Mouse (Mus musculus) midbrain, embryonic 13.5 days (tissue): ENCODE measurements around the gene C1ql4. TPM values are rescaled to one million over a fixed set of nuclear protein-coding genes. Genes with fewer than 3 reads are reported as not detected.
"Not testable (repeated sequence)": the region's sequence is repeated elsewhere in the genome, so short reads cannot be mapped to it uniquely, and the experiment has no call there.

Experiments
- ATAC-seq: fragments of 200-750 bp; cut with Nextera tagmentation; 2 replicates; pipeline ENCODE4 v1.8.0; 2017; ENCODE audit warnings: mild to moderate bottlenecking, moderate TSS enrichment, moderate library complexity
- H3K27ac ChIP-seq: fragments of 300-500 bp; sonication (generic); 2 replicates; pipeline ENCODE4 v1.5.1; 2015; ENCODE audit warnings: inconsistent platforms, mild to moderate bottlenecking, moderate library complexity
- H3K27me3 ChIP-seq: fragments of 300-500 bp; sonication (generic); 2 replicates; pipeline ENCODE4 v1.6.1; 2015; ENCODE audit warnings: mild to moderate bottlenecking, inconsistent platforms
- H3K36me3 ChIP-seq: fragments of 300-500 bp; sonication (generic); 2 replicates; pipeline ENCODE4 v1.6.1; 2015; ENCODE audit warnings: mild to moderate bottlenecking, inconsistent platforms
- H3K4me1 ChIP-seq: fragments of 300-500 bp; sonication (generic); replicated peaks from 2 replicates; pipeline ENCODE4 v1.6.1; 2015; ENCODE audit warnings: inconsistent platforms
- H3K4me2 ChIP-seq: fragments of 300-500 bp; sonication (generic); replicated peaks from 2 replicates; pipeline ENCODE4 v1.6.1; 2015; ENCODE audit warnings: moderate library complexity, mild to moderate bottlenecking, inconsistent platforms
- H3K4me3 ChIP-seq: fragments of 300-500 bp; sonication (generic); replicated peaks from 2 replicates; pipeline ENCODE4 v1.5.1; 2015; ENCODE audit warnings: mild to moderate bottlenecking, inconsistent platforms
- H3K9ac ChIP-seq: fragments of 300-500 bp; sonication (generic); replicated peaks from 2 replicates; pipeline ENCODE4 v1.6.1; 2015; ENCODE audit warnings: mild to moderate bottlenecking, inconsistent platforms
- H3K9me3 ChIP-seq: fragments of 300-500 bp; sonication (generic); 2 replicates; pipeline ENCODE4 v1.6.1; 2016; ENCODE audit warnings: mild to moderate bottlenecking, inconsistent platforms
- WGBS: fragments of 180-500 bp; shearing (Covaris S2); methylation state at CpG from one replicate; pipeline ENCODE4 v1.1.7; 2015; 5-methylcytosine and 5-hydroxymethylcytosine counted together
- polyA plus RNA-seq: library from polyadenylated mRNA; unstranded; fragments of >200 nt; fragmentation: Nextera tagmentation; extraction: Ambion mirVana; gene quantifications from 2 replicates; pipeline ENCODE4 v1.2.1, GENCODE M21; 2015

The C1ql4 gene
- polyA plus RNA-seq, 1 experiment from 2014 or later: 13.7 TPM

DNA sequence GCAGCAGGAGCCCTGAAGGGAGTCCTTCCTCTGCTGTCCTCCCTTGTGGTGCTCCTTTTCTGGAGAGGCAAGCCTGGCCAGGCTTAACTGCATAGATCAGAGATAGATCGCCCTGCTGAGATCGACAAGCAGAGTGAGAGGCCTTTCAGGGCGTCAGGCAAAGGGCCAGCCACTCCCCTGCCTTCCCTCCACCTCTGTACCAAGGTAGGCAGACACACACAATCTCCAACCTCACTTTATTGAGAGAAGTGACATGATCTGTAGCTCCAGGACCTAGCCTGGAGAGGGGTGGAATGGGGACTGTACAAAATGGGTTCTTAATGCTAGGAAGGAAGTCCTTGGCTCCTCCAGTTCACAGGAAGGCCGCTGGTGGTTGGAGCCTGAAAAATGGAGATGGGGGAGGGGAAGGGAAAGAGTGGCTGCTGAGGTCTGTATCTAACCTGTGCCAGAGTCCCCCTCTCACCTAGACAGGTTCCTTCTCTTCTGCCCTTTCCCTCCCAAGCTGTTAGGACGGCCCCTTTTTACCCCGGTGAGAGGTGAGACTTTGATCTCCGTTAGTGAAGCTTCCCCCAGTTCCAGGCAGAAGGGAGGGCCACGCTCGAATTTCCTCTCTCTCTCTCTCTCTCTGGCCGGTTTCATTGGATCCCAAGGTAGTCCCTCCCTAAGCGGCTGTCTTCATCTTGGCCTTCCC lies 3.6 kb downstream of the C1ql4 start:
- no peak overlapping the region for H3K27ac ChIP-seq
- peaks cover 58% of the 10 kb centered on the region for H3K27me3 ChIP-seq
- 15% methylated on average over 11 of the region's 11 CpGs for WGBS
- H3K4me2 ChIP-seq: peak overlapping the region; percentile 25; the same call in 1 of the 2 replicates
- peaks cover 20% of the 10 kb centered on the region for H3K4me1 ChIP-seq
- no peak for ATAC-seq
- no peaks in the 10 kb centered on the region for H3K9me3 ChIP-seq
- H3K36me3 ChIP-seq: peaks cover 18% of the 10 kb centered on the region
- 0 out of 2 replicates have a peak overlapping the region, but pooled peaks have one; percentile 8 for H3K4me3 ChIP-seq
- no peak overlapping the region; the same call in 1 of the 2 replicates for H3K9ac ChIP-seq

GRCm38 (mm10) chr15:99083258-99083657 lies 4.4 kb downstream of the C1ql4 start:
- Histone ChIP-seq H3K4me2 (no peak overlapping the region), H3K9ac (no peak overlapping the region), H3K27me3 (peaks cover 51% of the 10 kb centered on the region), H3K4me3 (no peak overlapping the region), H3K36me3 (peaks cover 18% of the 10 kb centered on the region), H3K9me3 (no peaks in the 10 kb centered on the region), H3K27ac (no peak overlapping the region), H3K4me1 (peaks cover 13% of the 10 kb centered on the region)
- no peak for ATAC-seq
- WGBS: 72% methylated on average over 9 of the region's 9 CpGs

DNA sequence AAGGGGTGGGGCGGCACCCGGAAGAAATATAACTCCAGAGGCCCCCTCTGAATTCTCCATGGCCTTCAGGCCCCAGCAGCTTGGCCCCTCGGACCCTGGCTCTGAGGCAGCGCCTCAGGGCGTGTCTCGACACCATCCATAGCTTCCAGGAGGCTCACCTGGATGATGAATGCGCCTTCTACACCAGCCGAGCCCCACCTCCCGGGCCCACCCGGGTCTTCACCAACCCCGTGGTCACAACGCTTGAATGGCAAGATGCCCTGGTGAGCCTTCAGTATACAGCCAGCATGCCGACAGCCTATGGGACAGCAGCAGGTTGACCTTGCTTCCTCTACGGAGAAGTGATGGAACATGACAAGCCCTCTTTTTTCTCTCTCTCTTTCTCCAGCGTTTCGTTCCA lies 4.8 kb downstream of the C1ql4 start:
- Histone ChIP-seq H3K36me3 (peaks cover 22% of the 10 kb centered on the region), H3K4me3 (no peak overlapping the region), H3K9ac (no peak overlapping the region), H3K27me3 (peaks cover 46% of the 10 kb centered on the region), H3K9me3 (no peaks in the 10 kb centered on the region), H3K4me1 (peaks cover 9% of the 10 kb centered on the region; the same call in 1 of the 2 replicates), H3K4me2 (no peak overlapping the region), H3K27ac (no peak overlapping the region)
- no peak for ATAC-seq
- 90% methylated on average over 16 of the region's 16 CpGs for WGBS

GRCm38 (mm10) chr15:99082322-99082721 lies 5.3 kb downstream of the C1ql4 start:
- H3K4me3 ChIP-seq: no peak overlapping the region
- H3K9me3 ChIP-seq: no peaks in the 10 kb centered on the region
- ATAC-seq: no peak
- H3K27ac ChIP-seq: no peak overlapping the region
- no peak overlapping the region for H3K9ac ChIP-seq
- 92% methylated on average over 12 of the region's 12 CpGs for whole genome bisulfite sequencing
- no peak overlapping the region for H3K4me2 ChIP-seq
- 0 out of 2 replicates have a peak, but pooled peaks cover 7% of the 10 kb centered on the region for H3K4me1 ChIP-seq
- H3K36me3 ChIP-seq: peaks cover 26% of the 10 kb centered on the region
- H3K27me3 ChIP-seq: peaks cover 41% of the 10 kb centered on the region

- H3K9ac ChIP-seq: no peak overlapping the region
- WGBS: 87% methylated on average over 3 of the region's 3 CpGs
- peaks cover 26% of the 10 kb centered on the region for H3K36me3 ChIP-seq
- H3K4me3 ChIP-seq: no peak overlapping the region
- H3K27ac ChIP-seq: no peak overlapping the region
- peaks cover 16% of the 10 kb centered on the region for H3K27me3 ChIP-seq
- no peaks in the 10 kb centered on the region for H3K9me3 ChIP-seq
- no peak overlapping the region for H3K4me2 ChIP-seq
- peaks cover 18% of the 10 kb centered on the region for H3K4me1 ChIP-seq
- ATAC-seq: no peak
These were observed 7.8 kb downstream of the C1ql4 start for GRCm38 (mm10) chr15:99079804-99080203.

- H3K36me3 ChIP-seq: peaks cover 26% of the 10 kb centered on the region
- H3K27me3 ChIP-seq: 0 out of 2 replicates have a peak, but pooled peaks cover 4% of the 10 kb centered on the region
- H3K4me2 ChIP-seq: no peak overlapping the region
- no peak overlapping the region for H3K9ac ChIP-seq
- no peak for ATAC-seq
- WGBS: 86% methylated on average over 14 of the region's 15 CpGs
- peaks cover 15% of the 10 kb centered on the region for H3K4me1 ChIP-seq
- no peaks in the 10 kb centered on the region for H3K9me3 ChIP-seq
- no peak overlapping the region for H3K4me3 ChIP-seq
- H3K27ac ChIP-seq: no peak overlapping the region
These were observed 9.3 kb downstream of the C1ql4 start for GRCm38 (mm10) chr15:99078181-99078910.

DNA sequence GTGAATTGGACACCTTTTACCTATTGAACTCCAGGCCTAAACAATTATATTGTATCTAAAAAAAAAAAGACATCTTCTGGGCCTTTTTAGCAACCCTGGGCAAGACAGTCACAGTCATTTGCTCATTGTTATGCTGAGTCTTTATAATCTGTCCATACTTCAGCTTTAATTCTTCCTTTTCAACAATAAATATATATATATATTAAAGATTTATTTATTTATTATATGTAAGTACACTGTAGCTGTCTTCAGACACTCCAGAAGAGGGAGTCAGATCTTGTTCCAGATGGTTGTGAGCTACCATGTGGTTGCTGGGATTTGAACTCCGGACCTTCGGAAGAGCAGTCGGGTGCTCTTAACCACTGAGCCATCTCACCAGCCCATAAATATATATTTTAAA lies 11.6 kb downstream of the C1ql4 start:
- WGBS: 95% methylated on average over 3 of the region's 3 CpGs
- not testable (repeated sequence) for H3K27me3 ChIP-seq, H3K9me3 ChIP-seq, ATAC-seq, H3K9ac ChIP-seq, H3K27ac ChIP-seq
- H3K4me3 ChIP-seq: peak overlapping the region; percentile 51; the same call in 1 of the 2 replicates
- peaks cover 15% of the 10 kb centered on the region for H3K4me1 ChIP-seq
- H3K36me3 ChIP-seq: peaks cover 14% of the 10 kb centered on the region; the same call in 1 of the 2 replicates
- H3K4me2 ChIP-seq: peak overlapping the region; percentile 81

DNA sequence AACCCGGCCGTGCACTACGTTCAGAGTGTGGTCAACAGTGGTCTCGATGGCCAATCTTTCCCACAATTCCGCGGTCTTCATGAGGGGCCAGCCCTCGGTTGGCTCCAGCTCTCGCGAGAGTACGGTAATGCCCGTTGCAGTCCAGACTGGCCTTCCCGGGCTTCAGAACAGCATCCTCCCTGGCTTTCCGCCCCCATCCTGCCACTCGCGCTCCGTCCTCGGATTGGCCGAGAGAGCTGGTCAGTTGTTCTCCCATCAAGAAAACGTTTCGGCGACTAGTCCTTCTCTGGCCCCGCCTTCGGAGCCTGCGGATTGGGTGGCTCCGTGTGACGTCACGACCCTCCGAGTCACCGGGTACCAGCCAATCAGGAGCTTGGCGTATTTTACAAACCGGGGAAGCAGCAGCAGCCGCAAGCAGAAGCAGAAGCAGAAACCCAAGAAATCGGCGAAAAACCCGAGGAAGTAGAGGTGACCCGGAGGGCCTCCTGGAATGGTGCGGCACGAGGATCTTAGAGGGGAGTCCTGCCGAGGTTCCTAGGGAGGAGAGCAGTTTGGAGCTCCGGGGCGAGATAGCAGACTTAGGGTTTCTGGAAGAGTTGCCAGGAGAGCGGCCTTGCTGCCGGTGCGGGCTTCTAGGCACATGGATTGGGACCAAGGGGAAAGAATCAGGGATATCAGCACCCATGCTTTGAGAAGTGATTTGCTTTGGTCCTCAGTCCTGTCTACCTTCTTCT lies 12.8 kb downstream of the C1ql4 start:
- ATAC-seq: peak; percentile 99
- H3K4me2 ChIP-seq: peak overlapping the region; percentile 81
- H3K9ac ChIP-seq: peak overlapping the region; percentile 83

GRCm38 (mm10) chr15:99074019-99074599 lies 13.5 kb downstream of the C1ql4 start, which contains the start of gene Troap:
TSS of gene Troap (plus strand) at chr15:99074575.
- Histone ChIP-seq H3K27me3 (no peaks in the 10 kb centered on the region), H3K9me3 (no peaks in the 10 kb centered on the region), H3K4me1 (peaks cover 15% of the 10 kb centered on the region), H3K27ac (peak within 1 kb of the TSS; percentile 94), H3K4me2 (peak within 1 kb of the TSS; percentile 81), H3K4me3 (peak within 1 kb of the TSS; percentile 51), H3K36me3 (peaks cover 8% of the 10 kb centered on the region; the same call in 1 of the 2 replicates), H3K9ac (peak within 1 kb of the TSS; percentile 83)
- 23% methylated on average over 9 of the region's 9 CpGs for WGBS
- no peak; the same call in 1 of the 2 replicates for ATAC-seq

More for the DNA sequence above, 12.8 kb downstream of the C1ql4 start:
- no peaks in the 10 kb centered on the region for H3K9me3 ChIP-seq
- H3K27me3 ChIP-seq: no peaks in the 10 kb centered on the region
- H3K4me1 ChIP-seq: peaks cover 15% of the 10 kb centered on the region
- peak overlapping the region; percentile 51 for H3K4me3 ChIP-seq
- peak overlapping the region; percentile 94 for H3K27ac ChIP-seq
- under 1% methylated on average over 44 of the region's 44 CpGs for WGBS
- peaks cover 8% of the 10 kb centered on the region; the same call in 1 of the 2 replicates for H3K36me3 ChIP-seq

GRCm38 (mm10) chr15:99071988-99072387 lies 15.6 kb downstream of the C1ql4 start:
- ATAC-seq: no peak
- Histone ChIP-seq H3K4me1 (peaks cover 15% of the 10 kb centered on the region), H3K9me3 (no peaks in the 10 kb centered on the region), H3K9ac (no peak overlapping the region), H3K27ac (no peak overlapping the region), H3K4me2 (no peak overlapping the region), H3K36me3 (no peaks in the 10 kb centered on the region), H3K27me3 (no peaks in the 10 kb centered on the region), H3K4me3 (no peak overlapping the region)
- 81% methylated on average over 1 of the region's 1 CpGs for WGBS

GRCm38 (mm10) chr15:99065557-99066165 lies 22.0 kb downstream of the C1ql4 start:
- Histone ChIP-seq H3K36me3 (no peaks in the 10 kb centered on the region), H3K27ac (no peak overlapping the region), H3K27me3 (peaks cover 4% of the 10 kb centered on the region; the same call in 1 of the 2 replicates), H3K4me1 (no peaks in the 10 kb centered on the region), H3K9me3 (no peaks in the 10 kb centered on the region), H3K9ac (no peak overlapping the region), H3K4me2 (no peak overlapping the region), H3K4me3 (no peak overlapping the region)
- no peak for ATAC-seq
- 84% methylated on average over 12 of the region's 12 CpGs for WGBS
